Mouse (Mus musculus) neutrophil, adult 65 days (primary cell): ENCODE data around the gene Grin2a. TPM values are rescaled to one million over a fixed set of nuclear protein-coding genes. Genes with fewer than 3 reads are reported as not detected.

Source experiments
- total RNA-seq: library from RNA; stranded (reverse); gene quantifications from 2 replicates; pipeline ENCODE4 v1.2.4, GENCODE M21; 2023

The Grin2a gene
- total RNA-seq: not detected in 2 replicates

DNA sequence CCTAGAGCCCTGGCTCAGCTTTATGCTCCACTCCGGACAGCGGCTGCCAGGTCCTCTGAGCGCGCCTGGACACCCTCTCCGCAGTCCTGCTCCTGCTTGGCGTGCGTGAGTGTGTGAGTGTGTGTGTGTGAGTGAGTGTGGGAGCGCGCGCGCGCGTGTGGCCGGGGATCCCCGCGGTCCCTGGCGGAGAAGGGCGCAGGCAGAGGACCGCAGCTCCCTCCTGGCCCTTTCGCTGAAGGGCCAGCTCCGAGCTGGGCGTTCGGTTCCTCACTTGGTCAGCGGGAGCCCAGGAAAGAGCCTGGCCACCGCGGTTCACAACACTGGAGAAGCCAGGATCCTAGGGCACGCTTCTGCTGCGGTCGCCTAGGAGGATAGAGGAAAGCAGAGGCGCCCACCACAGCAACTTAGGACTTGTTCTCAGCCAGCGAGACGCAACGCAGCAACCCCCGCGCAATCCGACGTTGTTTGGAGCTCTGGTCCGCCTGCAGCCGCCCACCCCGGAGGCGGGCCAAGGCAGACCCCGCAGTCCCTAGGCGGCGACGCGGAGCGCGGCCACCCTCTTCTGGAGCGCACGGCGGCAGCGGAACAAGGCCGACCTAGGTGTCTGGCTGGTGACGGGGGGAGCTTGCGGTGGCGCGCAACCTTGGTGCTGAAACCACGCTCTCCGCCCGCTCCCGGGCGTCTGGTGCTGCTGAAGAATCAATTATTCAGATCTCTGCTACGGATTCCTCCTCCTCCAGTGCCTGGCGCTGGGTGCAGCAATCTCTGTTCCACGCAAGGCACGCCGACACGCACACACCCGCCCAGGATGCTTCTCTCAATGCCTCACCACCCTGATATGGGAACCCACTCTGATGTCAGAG is at the start of gene Grin2a:
TSS of gene Grin2a (minus strand) at position 610 of the 863 bp plus-strand sequence.

Other genes starting within 250 kb of the Grin2a start
- not detected in 2 replicates for gene Rpl39l, start 174.7 kb upstream of the Grin2a start, total RNA-seq
- gene Atf7ip2, start 197.2 kb upstream of the Grin2a start, total RNA-seq: not detected in 2 replicates